ENCODE assay signal across 10 mouse cellular contexts in genomic region chr7:44356590-44357481, GRCm38 (mm10). TPM values are rescaled to one million over a fixed set of nuclear protein-coding genes. Genes with fewer than 3 reads are reported as not detected.
DNase-seq lines count a peak whose midpoint lies in the region; ATAC-seq and TF ChIP-seq lines count a peak whose summit lies in the region.
"Had no signal": no experiment of that assay in that cellular context is flagged by ENCODE, and none has a peak within 500 bp of the region (broad histone marks: within the 10 kb centered on the region; RNA-seq: fewer than 3 reads in every experiment).

No protein-coding gene starts in this region.

- no peak for TF ChIP-seq POLR2A in small intestine, adult 2 months (IDR thresholded peaks at IDR 0.05; ENCODE audit: low read depth, low read length)

- H3K27me3 ChIP-seq in lung, embryonic 14.5 days (ENCODE audit: insufficient read depth, low read length): peaks cover 85% of the 10 kb centered on the region
- peaks cover 25% of the 10 kb centered on the region; the same call in 1 of the 2 replicates for H3K27me3 ChIP-seq in hindbrain, postnatal 0 days (ENCODE audit: insufficient read depth, low read length)
- peaks cover 55% of the 10 kb centered on the region for H3K27me3 ChIP-seq in small intestine, adult 2 months (ENCODE audit: control insufficient read depth, insufficient read depth, low read length)

- TF ChIP-seq CTCF in lung, embryonic 14.5 days (IDR thresholded peaks at IDR 0.05; ENCODE audit: low read depth): no peak
- TF ChIP-seq CTCF in hindbrain, postnatal 0 days (IDR thresholded peaks at IDR 0.05; ENCODE audit: low read depth): no peak
- TF ChIP-seq CTCF in small intestine, adult 2 months (IDR thresholded peaks at IDR 0.05; ENCODE audit: extremely low read depth, insufficient read length, insufficient replicate concordance, low read depth, low read length): no peak

- H3K4me1 ChIP-seq in lung, embryonic 14.5 days (ENCODE audit: insufficient read depth): peaks cover 14% of the 10 kb centered on the region
- H3K4me1 ChIP-seq in hindbrain, postnatal 0 days (ENCODE audit: insufficient read depth, low read length): peaks cover 9% of the 10 kb centered on the region
- peaks cover 13% of the 10 kb centered on the region for H3K4me1 ChIP-seq in small intestine, adult 2 months (ENCODE audit: control insufficient read depth, insufficient read depth, insufficient read length, low read length)

- H3K27ac ChIP-seq in lung, embryonic 14.5 days (ENCODE audit: low read depth): no peak overlapping the region
- H3K27ac ChIP-seq in hindbrain, postnatal 0 days: no peak overlapping the region
- no peak overlapping the region for H3K27ac ChIP-seq in small intestine, adult 2 months (ENCODE audit: insufficient read depth, low read depth, low read length)

- H3K9me3 ChIP-seq in lung, embryonic 14.5 days (ENCODE audit: low read depth, low read length): no peaks in the 10 kb centered on the region
- no peaks in the 10 kb centered on the region for H3K9me3 ChIP-seq in hindbrain, postnatal 0 days (ENCODE audit: low read length)

- 2% methylated on average over 35 of the region's 35 CpGs for WGBS in lung, embryonic 14.5 days
- 11% methylated on average over 35 of the region's 35 CpGs for WGBS in hindbrain, postnatal 0 days
- 4% methylated on average over 35 of the region's 35 CpGs for WGBS in small intestine, adult 2 months

- H3K4me2 ChIP-seq in lung, embryonic 14.5 days: peak overlapping the region; percentile 51
- H3K4me2 ChIP-seq in hindbrain, postnatal 0 days (ENCODE audit: low read depth, low read length): no peak overlapping the region

- peak; percentile 69 for DNase-seq in cerebellum, adult 9-11 months
- no peak for DNase-seq in cerebellum, postnatal 4 days (ENCODE audit: low spot score in 2 of 2)
- no peak for DNase-seq in lung, embryonic 14.5 days
- DNase-seq in lung, postnatal 10 days: no peak
- peak; percentile 18 for DNase-seq in hindbrain, postnatal 0 days (ENCODE audit: low spot score)
- no peak for DNase-seq in urinary bladder, postnatal 10 days (ENCODE audit: low spot score)
- no peak for DNase-seq in c-Kit-positive CD71-positive TER-119-positive erythroid progenitor cells, embryonic 14.5 days (ENCODE audit: low spot score)

- H3K9ac ChIP-seq in lung, embryonic 14.5 days: peak overlapping the region; percentile 26; the same call in 1 of the 2 replicates
- H3K9ac ChIP-seq in hindbrain, postnatal 0 days (replicated peaks; ENCODE audit: low read length): no peak overlapping the region

- H3K4me3 ChIP-seq in lung, embryonic 14.5 days (ENCODE audit: low read depth, low read length): peak overlapping the region; percentile 21
- H3K4me3 ChIP-seq in hindbrain, postnatal 0 days (ENCODE audit: low read length): no peak overlapping the region
- H3K4me3 ChIP-seq in small intestine, adult 2 months (ENCODE audit: low read depth, low read length): peak overlapping the region; percentile 8; the same call in 1 of the 2 replicates
- H3K4me3 ChIP-seq: megakaryocyte, embryonic 14.5 days had no signal

- ATAC-seq in lung, embryonic 14.5 days (ENCODE audit: insufficient read depth): no peak
- ATAC-seq in hindbrain, postnatal 0 days: no peak

- H3K36me3 ChIP-seq in lung, embryonic 14.5 days (ENCODE audit: insufficient read depth): no peaks in the 10 kb centered on the region
- H3K36me3 ChIP-seq in hindbrain, postnatal 0 days (ENCODE audit: insufficient read depth, low read length): no peaks in the 10 kb centered on the region
- H3K36me3 ChIP-seq in small intestine, adult 2 months (ENCODE audit: control insufficient read depth, insufficient read depth, low read length): no peaks in the 10 kb centered on the region

RNA-seq across cellular contexts. Expression of gene Syt3, which starts 27.1 kb away (rescaled TPM):
- 2.0 and 2.9 TPM in 2 replicates for polyA plus RNA-seq in lung, embryonic 14.5 days (2014; fragmentation: Nextera tagmentation; extraction: Ambion mirVana)
- total RNA-seq in hindbrain, postnatal 0 days (2014; rRNA removed): 130 and 154 TPM in 2 replicates
- polyA plus RNA-seq in hindbrain, postnatal 0 days (2015; fragmentation: Nextera tagmentation; extraction: Ambion mirVana): 73.7 and 79.2 TPM in 2 replicates
- polyA plus RNA-seq in small intestine, adult 2 months (2012; rRNA removed): 1.1 and 1.8 TPM in 2 replicates
- polyA plus RNA-seq: C2C12 had no signal

RNA-seq across cellular contexts. Expression of gene 1700008O03Rik, which starts 28.8 kb away (rescaled TPM):
- 0.71 and 1.2 TPM in 2 replicates for polyA plus RNA-seq in lung, embryonic 14.5 days (2014; fragmentation: Nextera tagmentation; extraction: Ambion mirVana)
- total RNA-seq in hindbrain, postnatal 0 days (2014; rRNA removed): 1.4 and 2.3 TPM in 2 replicates
- 3.3 and 3.6 TPM in 2 replicates for polyA plus RNA-seq in hindbrain, postnatal 0 days (2015; fragmentation: Nextera tagmentation; extraction: Ambion mirVana)
- polyA plus RNA-seq in small intestine, adult 2 months (2012; rRNA removed): 0.43 TPM in 1 of 2 replicates, not detected in the other

RNA-seq across cellular contexts. Expression of gene Shank1, which starts 46.8 kb away (rescaled TPM):
- 1.3 and 1.6 TPM in 2 replicates for polyA plus RNA-seq in lung, embryonic 14.5 days (2014; fragmentation: Nextera tagmentation; extraction: Ambion mirVana)
- total RNA-seq in hindbrain, postnatal 0 days (2014; rRNA removed): 39.0 and 41.8 TPM in 2 replicates
- polyA plus RNA-seq in hindbrain, postnatal 0 days (2015; fragmentation: Nextera tagmentation; extraction: Ambion mirVana): 36.3 and 36.6 TPM in 2 replicates
- polyA plus RNA-seq in small intestine, adult 2 months (2012; rRNA removed): 0.81 and 2.1 TPM in 2 replicates

RNA-seq across cellular contexts. Expression of gene Clec11a, which starts 50.1 kb away (rescaled TPM):
- polyA plus RNA-seq in lung, embryonic 14.5 days (2014; fragmentation: Nextera tagmentation; extraction: Ambion mirVana): 1.8 TPM in 2 replicates
- 3.3 and 5.9 TPM in 2 replicates for total RNA-seq in hindbrain, postnatal 0 days (2014; rRNA removed)
- 4.4 and 4.5 TPM in 2 replicates for polyA plus RNA-seq in hindbrain, postnatal 0 days (2015; fragmentation: Nextera tagmentation; extraction: Ambion mirVana)
- 0.82 and 1.3 TPM in 2 replicates for polyA plus RNA-seq in small intestine, adult 2 months (2012; rRNA removed)

Comparison
In these comparisons a context has a peak if more than half of its experiments do, and no peak if none do; other contexts are left out.
1. DNase-seq: peak in cerebellum, adult 9-11 months (single experiment) and hindbrain, postnatal 0 days (single experiment); none in cerebellum, postnatal 4 days (0 of 2), lung, embryonic 14.5 days (single experiment), lung, postnatal 10 days (single experiment), urinary bladder, postnatal 10 days (single experiment) and c-Kit-positive CD71-positive TER-119-positive erythroid progenitor cells, embryonic 14.5 days (single experiment).
2. RNA of gene Syt3, which starts 27.1 kb away (polyA plus RNA-seq): 73.7 to 79.2 TPM in hindbrain, postnatal 0 days; 2.0 to 2.9 TPM in lung, embryonic 14.5 days and 1.1 to 1.8 TPM in small intestine, adult 2 months; every median in the first group is over 10 times any median in the second.
3. RNA of gene Shank1, which starts 46.8 kb away (polyA plus RNA-seq): 36.3 to 36.6 TPM in hindbrain, postnatal 0 days; 1.3 to 1.6 TPM in lung, embryonic 14.5 days and 0.81 to 2.1 TPM in small intestine, adult 2 months; every median in the first group is over 10 times any median in the second.